Mouse (Mus musculus): ENCODE data around the gene Pphln1.

The Pphln1 gene

DNA sequence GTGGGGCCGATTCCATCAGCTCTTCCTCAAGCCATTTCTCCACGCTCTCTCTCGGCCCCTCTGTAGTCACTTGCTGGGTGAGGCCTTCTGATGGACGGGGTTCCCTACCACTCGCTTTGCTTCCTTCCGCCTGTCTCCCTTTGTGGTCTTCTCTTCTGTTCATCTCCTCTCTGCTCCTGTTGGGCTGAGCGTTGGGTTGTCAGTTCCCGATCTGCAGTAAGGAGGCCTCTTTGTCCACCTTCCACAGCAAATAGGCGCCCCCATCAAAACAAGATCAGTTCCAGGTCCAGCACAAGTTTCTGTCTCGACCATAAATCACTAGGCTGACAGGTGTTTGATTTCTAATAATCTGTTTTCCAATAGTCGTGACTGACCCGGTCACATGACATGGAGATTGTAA, 37.8 kb downstream of the Pphln1 start:
- no peak for DNase-seq (ENCODE audit: low read depth)

DNA sequence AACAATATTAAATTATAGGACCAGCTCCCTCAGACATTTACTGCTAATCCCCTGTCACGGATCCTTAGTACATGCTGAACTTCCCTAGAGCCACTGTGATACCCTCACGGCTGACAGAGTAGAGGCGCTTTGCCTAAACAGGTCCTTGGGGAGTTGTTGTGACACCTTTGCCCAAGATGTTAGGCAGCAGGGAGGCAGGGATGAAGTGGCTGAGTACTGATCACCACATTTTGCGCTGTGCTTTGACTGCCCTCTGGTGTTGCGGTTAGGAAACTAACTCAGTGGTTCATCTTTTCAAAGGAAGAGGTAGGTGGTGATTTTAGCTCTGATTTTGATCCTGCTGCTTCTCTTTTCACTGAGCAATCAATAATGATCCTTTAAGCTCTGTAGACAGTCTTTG, 40.5 kb downstream of the Pphln1 start:
- DNase-seq (ENCODE audit: low read depth) = peak; percentile 64

DNA sequence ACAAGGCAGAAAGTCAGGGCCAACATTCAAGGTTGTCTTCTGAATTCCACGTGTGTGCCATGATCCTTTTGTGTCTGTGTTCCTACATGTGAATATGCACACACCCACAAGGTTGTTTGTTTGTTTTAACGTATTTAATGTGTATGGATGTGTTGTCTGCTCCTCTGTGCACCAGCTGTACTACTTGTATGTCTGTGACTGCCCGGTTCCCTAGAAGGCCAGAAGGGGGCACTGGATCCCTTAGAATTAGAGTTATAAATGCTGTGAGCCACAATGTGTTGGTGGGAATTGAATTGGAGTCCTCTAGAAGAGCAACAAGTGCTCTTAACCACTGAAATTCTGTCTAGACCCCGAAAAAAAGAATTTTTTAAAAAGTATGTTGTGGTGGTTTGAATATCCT, 44.1 kb downstream of the Pphln1 start:
- peak; percentile 53 for DNase-seq (ENCODE audit: low read depth)

DNA sequence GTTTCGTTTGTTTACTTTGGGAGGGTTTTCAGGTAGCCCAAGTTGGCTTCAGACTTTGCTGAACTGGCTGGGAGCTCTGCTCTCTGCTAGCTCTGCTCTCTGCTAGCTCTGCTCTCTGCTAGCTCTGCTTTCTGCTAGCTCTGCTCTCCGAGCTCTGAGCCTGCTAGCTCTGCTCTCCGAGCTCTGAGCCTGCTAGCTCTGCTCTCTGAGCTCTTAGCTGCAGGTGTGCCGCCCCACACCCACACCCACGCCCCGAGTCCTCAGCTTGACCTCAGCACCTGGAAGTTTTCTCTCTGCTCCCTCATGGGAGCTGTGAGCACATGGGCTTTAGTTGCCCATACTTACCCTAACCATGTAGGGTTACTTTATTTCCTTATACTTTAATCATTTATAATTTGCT, 45.5 kb downstream of the Pphln1 start:
- no peak for DNase-seq (ENCODE audit: low read depth)

DNA sequence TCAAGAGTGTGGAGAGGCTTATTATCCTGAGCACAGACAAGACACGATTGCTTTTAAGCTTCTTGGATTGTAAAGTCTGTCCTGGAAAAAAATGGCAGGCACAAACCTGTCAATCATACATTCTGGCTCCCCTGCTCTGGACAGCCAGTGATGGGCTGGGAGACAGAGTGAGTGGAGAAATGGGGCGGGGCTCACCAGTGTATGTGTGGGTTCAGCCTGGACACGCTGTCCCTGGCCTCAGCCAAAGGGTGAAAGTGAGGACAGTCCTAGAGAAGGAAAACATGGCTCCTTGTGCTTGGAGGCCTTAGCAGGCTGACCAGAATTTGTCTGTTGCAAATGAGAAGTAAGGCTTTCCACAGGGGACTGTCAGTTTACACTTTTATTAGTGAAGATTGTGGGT, 50.7 kb downstream of the Pphln1 start:
- DNase-seq (ENCODE audit: low read depth) = no peak

DNA sequence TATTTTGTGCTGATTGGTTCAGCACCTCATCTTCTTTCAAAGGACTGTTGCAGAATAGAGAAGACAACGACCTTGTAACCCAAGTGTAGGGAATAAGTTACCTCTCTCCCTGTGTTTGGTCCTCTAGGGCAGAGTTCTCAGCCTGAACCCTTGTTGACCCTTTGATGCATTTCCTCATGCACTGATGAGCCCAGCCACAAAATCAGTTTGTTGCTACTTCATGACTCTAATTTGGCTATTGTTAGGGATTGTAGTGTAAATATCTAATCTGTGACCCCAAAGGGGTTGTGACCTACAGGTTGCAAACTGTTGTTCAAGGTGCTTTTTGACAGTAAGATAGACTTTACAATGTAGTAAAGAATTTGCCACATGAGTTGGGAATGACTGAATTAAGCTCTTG, 55.1 kb downstream of the Pphln1 start:
- no peak for DNase-seq (ENCODE audit: low read depth)

DNA sequence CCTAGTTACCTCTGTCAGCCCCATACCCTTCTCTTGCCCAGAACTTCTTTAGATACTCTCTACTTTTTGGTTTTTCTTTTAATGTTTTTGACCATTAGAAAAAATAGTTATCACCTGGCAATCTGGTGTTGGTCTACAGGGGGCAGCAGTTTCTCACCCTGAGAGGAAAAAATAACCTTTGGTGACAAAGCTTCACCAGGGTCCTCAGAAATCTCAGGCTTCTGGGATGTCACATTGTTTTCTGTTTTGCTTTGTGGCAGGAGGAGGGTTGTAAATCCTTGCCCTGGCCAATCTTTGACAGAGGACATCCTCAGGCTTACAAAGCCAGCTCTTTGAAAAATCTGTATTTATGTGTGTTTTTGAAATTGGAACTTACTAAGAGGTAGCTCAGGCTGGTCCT, 57.9 kb downstream of the Pphln1 start:
- DNase-seq (ENCODE audit: low read depth) = peak; percentile 29

DNA sequence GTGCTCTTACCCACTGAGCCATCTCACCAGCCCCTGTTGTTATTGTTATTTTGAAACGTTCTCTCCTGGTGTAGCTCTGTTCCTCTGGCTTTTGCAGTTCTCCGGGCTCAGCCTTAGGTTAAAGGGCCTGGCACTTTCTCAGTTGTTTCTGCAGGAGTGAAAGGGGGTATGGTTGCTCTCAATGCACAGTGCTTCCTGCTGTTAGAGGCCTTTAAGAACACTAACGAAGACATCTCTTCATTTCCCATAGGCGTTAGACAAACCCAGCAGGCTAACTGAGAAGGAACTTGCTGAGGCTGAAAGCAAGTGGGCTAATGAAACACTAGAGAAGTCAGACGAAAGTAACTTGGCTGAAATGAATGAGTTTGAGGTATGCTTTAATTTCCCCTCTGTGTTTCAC, 61.3 kb downstream of the Pphln1 start:
- no peak for DNase-seq (ENCODE audit: low read depth)

DNA sequence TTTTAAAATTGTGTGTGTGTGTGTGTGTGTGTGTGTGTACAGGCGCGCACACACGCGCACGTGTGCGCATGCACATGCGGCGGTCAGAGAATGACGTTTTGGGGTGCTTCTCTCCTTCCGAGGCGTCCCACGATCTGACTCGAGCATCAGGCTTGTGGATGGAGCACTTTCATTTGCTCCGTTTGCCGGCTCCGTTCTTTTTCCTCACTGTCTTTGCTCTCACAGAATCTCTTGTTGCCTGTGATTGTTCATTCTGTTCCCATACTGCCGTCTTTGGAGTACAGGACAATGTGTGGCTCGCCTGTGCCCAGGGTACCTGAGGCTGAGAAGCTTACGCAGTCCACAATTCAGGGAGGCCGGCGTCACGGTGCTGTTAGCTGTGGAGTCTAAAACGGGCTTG, 62.9 kb downstream of the Pphln1 start:
- DNase-seq (ENCODE audit: low read depth) = no peak

DNA sequence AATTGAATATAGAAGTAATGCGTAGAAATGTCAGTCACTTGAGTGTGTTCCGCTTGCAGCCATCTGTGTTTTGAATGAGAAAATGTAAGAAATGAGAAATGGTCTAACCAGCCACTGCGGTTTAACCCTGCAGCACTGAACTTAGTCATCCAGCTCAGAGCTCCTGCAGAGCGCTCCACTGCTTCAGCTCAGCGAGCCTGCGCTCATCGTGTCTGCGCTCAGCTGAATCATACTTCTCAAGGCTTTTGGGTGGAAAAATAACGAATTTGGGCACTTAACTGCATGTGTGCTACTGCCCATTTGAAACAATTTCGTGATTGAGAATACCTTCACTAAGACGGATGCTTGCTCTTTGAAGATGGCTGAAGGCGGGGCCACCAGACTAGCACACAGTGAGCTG, 73.5 kb downstream of the Pphln1 start:
- DNase-seq (ENCODE audit: low read depth) = no peak

DNA sequence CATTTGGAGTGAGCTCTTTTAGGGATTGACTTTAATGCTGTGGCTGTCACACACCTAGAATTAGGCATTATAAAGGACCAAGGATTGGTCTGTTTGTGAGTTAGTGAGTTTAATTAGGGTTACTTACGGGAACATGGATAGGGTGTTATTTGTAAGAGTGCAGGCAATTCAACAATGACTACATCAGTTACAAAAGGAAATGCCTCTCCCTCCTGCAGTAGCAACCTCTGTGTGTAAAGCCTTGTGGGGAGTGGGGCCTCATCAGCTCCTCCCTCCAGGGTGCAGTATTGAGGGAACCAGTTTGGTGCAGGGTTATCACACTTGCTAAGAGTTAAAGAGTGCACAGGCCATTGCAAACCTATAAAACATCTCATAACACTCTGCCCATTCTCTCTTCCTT, 73.9 kb downstream of the Pphln1 start:
- DNase-seq (ENCODE audit: low read depth) = no peak

DNA sequence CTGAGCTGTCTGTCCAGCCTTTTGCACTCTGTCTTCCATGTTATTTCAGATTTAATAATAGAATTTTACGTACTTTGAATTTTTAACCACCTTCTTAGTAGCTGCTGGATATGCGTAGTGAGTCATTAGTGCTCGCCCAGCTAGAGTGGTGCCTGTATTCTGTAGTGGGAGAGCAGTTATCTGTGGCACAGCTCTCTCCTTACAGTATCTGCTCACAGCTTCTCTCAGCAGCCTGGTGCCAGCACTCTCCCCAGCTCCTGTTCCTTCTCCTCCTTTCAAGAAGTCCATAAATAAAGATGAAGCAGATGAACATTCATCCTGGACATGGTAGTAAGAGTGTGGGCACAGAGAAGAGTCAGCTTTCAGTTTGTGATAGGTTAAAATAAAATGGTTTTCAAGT, 76.1 kb downstream of the Pphln1 start:
- DNase-seq (ENCODE audit: low read depth) = no peak

DNA sequence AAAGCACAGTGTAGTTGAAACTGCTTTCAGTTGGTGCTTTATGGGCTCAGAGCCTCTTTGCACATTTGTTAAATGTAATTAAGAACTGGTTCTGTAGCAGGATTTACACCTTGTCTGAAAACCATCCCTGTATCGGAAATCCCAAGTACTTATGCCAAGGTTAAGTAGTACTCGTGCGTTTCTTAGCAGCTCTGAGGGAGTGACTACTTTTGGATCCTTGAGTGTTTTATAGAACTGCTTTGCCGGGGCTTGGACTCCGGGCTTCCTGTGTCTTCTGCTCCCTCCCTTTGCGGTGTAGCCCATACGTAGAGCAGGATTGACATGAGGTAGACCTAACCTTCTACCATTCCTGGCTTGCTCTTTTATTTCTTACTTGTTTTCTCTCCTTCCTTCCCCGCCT, 77.5 kb downstream of the Pphln1 start:
- no peak for DNase-seq (ENCODE audit: low read depth)

DNA sequence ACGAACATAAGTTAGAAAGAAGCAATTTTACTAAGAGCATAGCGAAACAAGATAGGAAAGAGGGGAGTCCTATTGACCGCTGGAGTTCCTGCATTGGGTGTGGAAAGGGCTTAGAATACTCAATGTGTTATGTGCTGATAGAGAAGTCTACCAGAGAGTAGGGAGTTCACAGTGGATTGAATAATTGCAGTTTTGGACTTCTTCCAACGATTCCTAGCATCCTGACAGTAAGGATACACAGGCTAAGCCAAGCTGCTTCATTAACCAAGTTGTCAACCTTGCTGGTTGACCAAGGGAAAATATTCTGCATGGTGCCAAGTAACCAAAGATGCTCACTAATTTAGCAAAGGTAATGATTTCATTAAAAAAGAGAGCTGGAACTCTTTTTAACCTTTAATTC, 79.6 kb downstream of the Pphln1 start:
- DNase-seq (ENCODE audit: low read depth) = no peak

DNA sequence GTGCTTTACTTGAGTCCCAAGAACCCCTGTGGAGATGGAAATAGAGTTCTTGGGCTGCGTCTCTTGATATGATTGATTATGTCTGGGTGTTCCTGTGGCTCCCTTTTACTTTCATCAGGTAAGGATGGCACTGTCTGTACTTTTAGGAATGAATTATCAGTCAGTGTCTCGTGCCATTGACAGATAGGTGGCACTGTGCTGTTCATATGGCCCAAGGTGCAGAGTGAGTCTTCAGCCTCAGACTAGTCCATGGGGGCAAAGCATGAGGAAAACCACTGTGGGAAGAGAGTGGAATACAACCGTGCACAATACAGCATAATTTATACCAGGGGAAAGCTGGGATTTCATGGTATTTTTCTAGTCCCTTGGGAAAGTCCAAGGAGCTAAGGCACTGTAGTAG, 80.5 kb downstream of the Pphln1 start:
- DNase-seq (ENCODE audit: low read depth) = no peak

DNA sequence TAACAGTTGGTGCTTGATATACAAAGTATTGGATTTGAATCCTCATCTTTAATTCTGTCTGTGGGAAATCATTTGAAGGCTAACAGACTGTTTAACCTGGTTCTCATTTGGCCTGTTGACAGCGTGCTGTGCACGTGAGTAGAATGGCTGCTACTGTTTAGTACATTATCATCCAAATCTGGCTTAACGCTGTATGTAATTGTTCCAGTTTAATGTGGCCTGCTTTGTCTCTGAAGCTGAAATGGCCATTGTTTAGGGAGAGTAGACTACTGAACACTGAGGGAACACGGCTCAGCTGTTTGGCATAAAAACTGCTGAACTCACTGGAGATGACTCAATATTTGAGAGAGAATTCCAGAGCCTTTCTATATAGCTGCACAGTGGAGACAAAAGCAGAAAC, 81.3 kb downstream of the Pphln1 start:
- no peak for DNase-seq (ENCODE audit: low read depth)

DNA sequence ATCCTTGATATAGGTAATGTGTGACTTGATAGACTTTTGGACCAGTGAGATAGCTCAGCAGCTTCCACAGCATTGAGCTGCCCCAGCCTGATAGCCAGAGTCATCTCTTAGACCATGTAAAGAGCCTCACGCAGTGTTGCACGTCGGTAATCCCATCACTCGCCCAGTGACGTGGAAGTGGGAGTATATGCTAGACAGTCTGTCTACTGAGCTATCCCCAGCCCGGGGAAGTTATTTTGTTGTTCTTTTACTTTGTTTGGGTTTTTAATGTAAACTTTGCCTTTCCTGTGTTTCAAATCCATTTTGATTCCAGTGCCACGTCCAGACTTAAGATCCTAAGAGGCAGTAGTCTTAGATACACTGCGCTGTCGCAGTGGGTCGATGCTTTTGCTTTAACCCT, 83.0 kb downstream of the Pphln1 start:
- DNase-seq (ENCODE audit: low read depth) = no peak

DNA sequence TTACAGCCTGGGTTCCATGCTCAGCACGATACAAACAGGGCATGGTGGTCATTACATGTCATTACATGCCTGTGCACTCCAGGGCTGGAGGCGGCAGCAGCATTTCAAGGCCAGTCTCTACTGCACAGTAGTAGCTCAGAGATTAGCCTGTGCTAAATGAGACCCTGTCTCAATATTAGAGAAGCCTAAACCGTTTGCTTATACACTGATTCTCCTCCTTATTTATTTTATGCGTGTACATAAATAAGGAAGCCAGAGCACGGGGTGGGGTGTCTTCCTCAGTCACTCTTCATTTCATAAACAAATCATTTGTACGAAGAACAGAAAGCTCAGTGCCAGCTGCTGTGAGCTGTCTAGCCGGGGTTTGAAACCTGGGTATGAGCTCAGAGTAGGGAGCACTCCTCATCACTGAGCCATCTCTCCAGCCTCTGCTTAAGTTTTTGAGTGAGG, 86.1 kb downstream of the Pphln1 start:
- no peak for DNase-seq (ENCODE audit: low read depth)

DNA sequence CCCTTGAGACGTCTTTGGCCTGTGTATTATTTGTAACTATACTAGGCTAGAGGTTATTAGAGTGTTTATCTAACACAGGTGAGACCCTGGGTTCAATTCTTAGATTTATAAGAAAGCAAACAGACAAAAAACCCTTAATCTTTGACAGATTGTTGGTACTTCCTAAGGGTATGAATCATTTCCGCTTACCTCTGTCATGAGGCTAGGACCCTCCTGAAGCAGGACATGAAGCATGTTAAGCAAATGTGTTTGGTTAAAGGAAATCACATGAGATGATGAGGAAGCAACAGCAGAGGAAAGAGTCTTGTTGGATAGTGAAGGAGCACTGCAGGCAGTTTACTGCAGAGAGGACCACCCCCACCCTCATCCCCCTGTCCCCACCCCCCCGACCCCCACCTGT, 87.1 kb downstream of the Pphln1 start:
- DNase-seq (ENCODE audit: low read depth) = peak; percentile 77

DNA sequence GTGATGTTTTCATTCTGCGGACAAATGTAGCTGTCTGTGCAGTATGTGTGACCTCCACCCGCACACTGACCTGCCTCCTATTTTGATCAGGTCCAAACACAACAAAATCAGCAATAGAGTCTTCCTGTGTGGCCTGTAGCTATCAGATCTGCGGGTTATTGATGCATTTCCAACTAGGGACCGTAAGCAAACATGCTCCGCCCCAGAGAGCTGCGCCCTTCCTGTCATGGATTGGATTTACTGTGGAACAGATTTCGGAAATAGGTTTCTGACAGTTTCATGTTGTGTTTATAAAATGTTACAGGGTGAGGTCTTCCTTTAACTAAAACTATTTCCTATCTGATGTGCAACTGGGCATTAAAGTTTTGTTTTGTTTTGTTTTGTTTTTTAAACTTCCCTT, 87.9 kb downstream of the Pphln1 start:
- no peak for DNase-seq (ENCODE audit: low read depth)

DNA sequence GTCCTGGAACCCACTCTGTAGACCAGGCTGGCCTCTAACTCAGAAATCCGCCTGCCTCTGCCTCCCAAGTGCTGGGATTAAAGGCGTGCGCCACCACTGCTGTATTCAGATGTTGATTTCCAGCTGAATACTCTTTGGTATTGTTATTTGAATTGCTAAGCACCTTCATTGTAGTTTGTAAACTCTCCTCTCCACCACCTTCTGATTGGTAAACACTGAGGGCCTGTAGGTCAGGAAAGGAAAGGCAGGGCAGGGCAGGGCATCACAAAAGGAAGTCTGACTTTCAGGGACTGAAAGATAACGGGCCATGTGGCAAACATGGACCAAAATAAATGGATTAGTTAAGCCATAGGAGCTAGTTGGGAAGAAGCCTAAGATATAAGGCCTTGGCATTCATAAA, 91.4 kb downstream of the Pphln1 start:
- DNase-seq (ENCODE audit: low read depth) = no peak

DNA sequence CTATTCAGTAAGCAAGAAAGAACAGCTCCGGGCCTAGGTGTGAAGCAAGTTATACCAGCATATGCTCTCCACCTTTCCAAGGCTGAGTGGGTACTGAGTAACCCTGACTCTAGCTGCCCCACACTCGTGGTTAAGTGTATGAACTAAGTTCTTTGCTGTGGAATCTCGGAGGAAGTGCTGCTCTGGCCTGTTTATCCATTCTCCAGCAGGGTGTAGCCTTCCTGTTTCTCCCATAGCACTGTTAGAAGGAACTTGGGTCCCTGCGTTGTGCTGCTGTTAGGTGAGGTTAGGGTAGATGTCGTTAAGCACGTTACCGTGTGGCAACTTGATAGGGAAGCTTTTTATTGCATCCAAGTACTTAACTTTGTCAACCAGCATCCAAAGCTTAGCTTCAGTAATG, 96.5 kb downstream of the Pphln1 start:
- DNase-seq (ENCODE audit: low read depth) = no peak

DNA sequence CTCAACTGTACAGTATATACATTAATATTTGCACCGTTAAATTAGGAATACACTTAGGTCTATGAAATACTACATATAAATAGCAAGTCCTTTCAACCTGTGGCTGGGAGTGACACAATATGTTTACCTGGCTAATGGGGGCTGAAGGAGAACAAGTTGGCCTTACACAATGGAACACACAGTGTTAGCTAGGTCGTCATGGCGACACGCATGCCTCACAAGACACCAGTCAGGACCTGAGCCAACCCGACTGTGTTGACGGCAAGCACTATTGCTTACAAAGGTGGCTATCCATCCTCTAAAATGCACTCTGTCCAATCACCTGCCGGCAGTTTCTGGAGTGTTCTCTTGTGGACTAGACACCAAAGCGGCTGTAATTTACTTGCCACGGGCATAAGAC, 101.7 kb downstream of the Pphln1 start:
- no peak for DNase-seq (ENCODE audit: low read depth)

DNA sequence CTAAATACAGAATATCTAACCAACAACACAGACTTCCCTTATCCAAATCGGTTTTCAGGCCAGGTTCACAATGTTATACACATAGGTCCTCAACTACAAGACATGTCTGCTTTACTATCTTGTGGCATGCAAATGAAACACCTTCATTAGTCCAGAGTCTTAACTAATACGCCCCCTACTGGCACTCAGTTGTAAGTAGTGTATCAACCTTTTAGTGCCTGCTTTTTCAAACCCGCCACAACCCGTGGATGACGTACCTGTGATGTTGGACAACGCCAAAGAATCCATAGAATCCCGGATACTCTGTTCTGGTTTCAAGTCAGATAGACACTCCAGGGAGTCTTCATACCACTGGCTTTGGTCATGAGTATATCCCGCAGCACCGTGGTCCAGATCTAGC, 104.6 kb downstream of the Pphln1 start:
- DNase-seq (ENCODE audit: low read depth) = peak; percentile 34

DNA sequence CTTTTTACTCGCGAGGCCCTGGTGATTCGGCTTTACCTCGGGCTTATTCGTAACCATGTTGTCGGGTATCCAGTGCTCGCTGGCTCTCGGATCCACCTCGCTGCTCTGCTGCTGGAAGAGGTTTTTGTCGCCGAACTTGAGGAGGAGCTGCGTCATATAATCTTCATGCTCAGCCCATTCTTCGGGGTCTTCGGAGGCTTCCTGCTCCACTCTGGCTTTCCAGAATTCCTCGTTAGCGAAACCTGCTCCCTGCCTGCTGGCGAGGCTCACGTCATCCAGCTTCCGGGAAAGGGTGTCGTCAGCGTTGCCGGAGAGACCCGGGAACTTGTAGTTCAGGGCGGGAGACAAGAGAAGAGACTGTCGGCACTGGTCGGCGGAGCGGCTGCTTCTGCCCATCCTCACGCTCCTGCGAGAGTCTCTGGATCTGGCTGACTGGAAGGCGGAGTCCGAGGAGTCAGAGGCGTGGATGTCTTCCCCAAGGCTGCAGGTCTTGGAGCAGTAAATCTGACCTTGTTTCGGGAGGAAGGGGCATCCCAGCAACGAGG, 105.1 kb downstream of the Pphln1 start:
- no peak for DNase-seq (ENCODE audit: low read depth)
